Mouse (Mus musculus): ENCODE measurements around the gene Gm42791.

DNA sequence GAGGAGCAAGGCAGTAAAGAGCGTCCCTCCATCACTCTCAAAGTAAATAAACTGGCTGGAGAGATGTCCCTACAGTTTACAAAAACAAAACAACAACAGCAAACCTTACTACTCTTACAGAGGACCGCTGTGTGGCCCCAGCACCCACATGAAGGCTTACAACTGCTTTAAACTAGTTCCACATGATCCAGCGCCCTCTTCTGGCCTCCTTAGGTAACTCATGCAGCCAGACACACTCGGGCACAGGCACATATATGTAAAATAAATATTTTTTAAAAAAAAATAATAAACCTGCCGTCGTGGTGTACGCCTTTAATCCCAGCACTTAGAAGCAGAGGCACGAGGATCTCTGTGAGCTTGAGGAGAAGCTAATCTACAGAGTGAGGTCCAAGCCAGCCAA is 32.4 kb upstream of the Gm42791 start:
- TF ChIP-seq POLR2A (IDR thresholded peaks at IDR 0.05; ENCODE audit: extremely low read depth, insufficient read depth, low read length) (no peak), CTCF (IDR thresholded peaks at IDR 0.05; ENCODE audit: low read depth, low read length) (peak; percentile 19; the same call in 1 of the 2 replicates)

Data from liver, adult 2 months (tissue).